Mouse (Mus musculus) lung, embryonic 14.5 days (tissue): ENCODE measurements around the gene Mdh1. TPM values are rescaled to one million over a fixed set of nuclear protein-coding genes. Genes with fewer than 3 reads are reported as not detected.
A peak's percentile ranks its signal among the peaks of the same experiment; 100 is the strongest.

Source experiments
- ATAC-seq: fragments of 200-750 bp; cut with Nextera tagmentation; 2 replicates; pipeline ENCODE4 v1.8.0; 2017; ENCODE audit warnings: mild to moderate bottlenecking, moderate TSS enrichment, moderate library complexity; ENCODE audit not compliant: insufficient read depth
- DNase-seq: peaks from one replicate; pipeline ENCODE4 v3.0.0-alpha.2; 2015
- H3K27ac ChIP-seq: fragments of 300-500 bp; sonication (generic); 2 replicates; pipeline ENCODE4 v1.5.1; 2014; ENCODE audit warnings: low read depth, mild to moderate bottlenecking, moderate library complexity
- H3K27me3 ChIP-seq: fragments of 300-500 bp; sonication (generic); 2 replicates; pipeline ENCODE4 v1.6.1; 2014; ENCODE audit warnings: low read length, control low read depth; ENCODE audit not compliant: insufficient read depth
- H3K36me3 ChIP-seq: fragments of 300-500 bp; sonication (generic); 2 replicates; pipeline ENCODE4 v1.6.1; 2014; ENCODE audit warnings: control low read depth; ENCODE audit not compliant: insufficient read depth
- H3K4me1 ChIP-seq: fragments of 300-500 bp; sonication (generic); 2 replicates; pipeline ENCODE4 v1.6.1; 2014; ENCODE audit warnings: antibody characterized with exemption, control low read depth; ENCODE audit not compliant: insufficient read depth
- H3K4me2 ChIP-seq: fragments of 300-500 bp; sonication (generic); 2 replicates; pipeline ENCODE4 v1.6.1; 2014; ENCODE audit warnings: mild to moderate bottlenecking
- H3K4me3 ChIP-seq: fragments of 300-500 bp; sonication (generic); 2 replicates; pipeline ENCODE4 v1.5.1; 2014; ENCODE audit warnings: low read depth, low read length
- H3K9ac ChIP-seq: fragments of 300-500 bp; sonication (generic); 2 replicates; pipeline ENCODE4 v1.6.1; 2014
- H3K9me3 ChIP-seq: fragments of 300-500 bp; sonication (generic); 2 replicates; pipeline ENCODE4 v1.6.1; 2016; ENCODE audit warnings: low read depth, low read length, control low read depth
- CTCF ChIP-seq: IDR thresholded peaks from 2 replicates; pipeline ENCODE4 v1.5.1; 2016; ENCODE audit warnings: antibody characterized with exemption, low read depth
- WGBS: fragments of 180-500 bp; shearing (Covaris S2); extraction: QIAGEN DNeasy Blood & Tissue Kit; methylation state at CpG from one replicate; pipeline ENCODE4 v1.1.7; 2014; 5-methylcytosine and 5-hydroxymethylcytosine counted together
- polyA plus RNA-seq: library from polyadenylated mRNA; unstranded; fragments of >200 nt; fragmentation: Nextera tagmentation; extraction: Ambion mirVana; gene quantifications from 2 replicates; pipeline ENCODE4 v1.2.1, GENCODE M21; 2014

The Mdh1 gene
- 330 and 378 TPM in 2 replicates for polyA plus RNA-seq

- Histone ChIP-seq H3K9me3 (no peaks in the 10 kb centered on the region), H3K27ac (peak within 1 kb of the TSS; percentile 76; the same call in 1 of the 2 replicates), H3K9ac (peak within 1 kb of the TSS; percentile 75), H3K4me1 (no peaks in the 10 kb centered on the region), H3K4me3 (peak within 1 kb of the TSS; percentile 84), H3K4me2 (peak within 1 kb of the TSS; percentile 70), H3K27me3 (no peaks in the 10 kb centered on the region), H3K36me3 (no peaks in the 10 kb centered on the region)
- ATAC-seq (peak; percentile 99), DNase-seq (peak; percentile 98)
- peak; percentile 57 for TF ChIP-seq CTCF
- under 1% methylated on average over 42 of the region's 42 CpGs for WGBS
Observed at GRCm38 (mm10) chr11:21571700-21572381, at the start of gene Mdh1, which contains the start of gene Wdpcp. TSS of gene Mdh1 (minus strand) at chr11:21572367. TSS of gene Wdpcp (plus strand) at chr11:21572235.

DNA sequence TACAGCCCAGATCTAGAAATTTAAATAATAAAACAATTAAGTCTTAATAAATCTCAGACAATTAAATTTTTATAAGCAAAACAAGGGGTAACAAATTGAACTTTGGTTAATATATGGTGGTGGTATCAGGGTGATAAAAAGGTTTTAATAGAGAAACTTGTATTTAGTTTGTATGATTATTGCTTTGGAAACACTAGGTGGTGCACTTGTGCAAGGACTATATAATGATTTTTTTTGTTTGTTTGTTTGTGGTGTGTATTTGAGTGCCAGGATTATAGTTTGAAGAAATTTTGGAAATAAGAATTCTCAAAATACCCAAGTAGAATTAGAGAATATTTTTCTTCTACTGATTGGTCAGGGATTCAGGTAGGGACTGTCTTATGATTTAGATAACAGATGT is 43.7 kb upstream of the Mdh1 start:
- ATAC-seq: no peak
- Histone ChIP-seq H3K9me3 (no peaks in the 10 kb centered on the region), H3K4me1 (no peaks in the 10 kb centered on the region), H3K4me2 (no peak overlapping the region), H3K9ac (no peak overlapping the region), H3K27me3 (no peaks in the 10 kb centered on the region), H3K27ac (no peak overlapping the region), H3K36me3 (no peaks in the 10 kb centered on the region), H3K4me3 (no peak overlapping the region)
- peak; percentile 10 for DNase-seq
- peak; percentile 7; the same call in 1 of the 2 replicates for TF ChIP-seq CTCF

- H3K4me1 ChIP-seq: no peaks in the 10 kb centered on the region
- H3K9me3 ChIP-seq: no peaks in the 10 kb centered on the region
- ATAC-seq: no peak
- no peak overlapping the region for H3K9ac ChIP-seq
- peak; percentile 36 for DNase-seq
- no peak for TF ChIP-seq CTCF
- no peak overlapping the region for H3K4me2 ChIP-seq
- H3K4me3 ChIP-seq: no peak overlapping the region
- no peaks in the 10 kb centered on the region for H3K27me3 ChIP-seq
- no peaks in the 10 kb centered on the region for H3K36me3 ChIP-seq
- no peak overlapping the region for H3K27ac ChIP-seq
- WGBS: 26% methylated on average over 5 of the region's 5 CpGs
Observed at GRCm38 (mm10) chr11:21602497-21602896, 30.3 kb upstream of the Mdh1 start.

- no peaks in the 10 kb centered on the region for H3K27me3 ChIP-seq
- 39% methylated on average over 1 of the region's 1 CpGs for WGBS
- ATAC-seq (no peak), DNase-seq (peak; percentile 16)
- no peak overlapping the region for H3K27ac ChIP-seq
- no peak overlapping the region for H3K9ac ChIP-seq
- no peak overlapping the region for H3K4me3 ChIP-seq
- no peak for TF ChIP-seq CTCF
- H3K36me3 ChIP-seq: no peaks in the 10 kb centered on the region
- H3K4me2 ChIP-seq: no peak overlapping the region
- no peaks in the 10 kb centered on the region for H3K9me3 ChIP-seq
- H3K4me1 ChIP-seq: no peaks in the 10 kb centered on the region
Observed at GRCm38 (mm10) chr11:21583286-21583685, 11.1 kb upstream of the Mdh1 start.

- Histone ChIP-seq H3K36me3 (no peaks in the 10 kb centered on the region), H3K9me3 (no peaks in the 10 kb centered on the region), H3K4me3 (no peak overlapping the region), H3K4me2 (no peak overlapping the region), H3K27ac (no peak overlapping the region), H3K9ac (no peak overlapping the region), H3K27me3 (no peaks in the 10 kb centered on the region), H3K4me1 (no peaks in the 10 kb centered on the region)
- DNase-seq (no peak), ATAC-seq (no peak)
- WGBS: 68% methylated on average over 7 of the region's 7 CpGs
- TF ChIP-seq CTCF: no peak
Observed at GRCm38 (mm10) chr11:21581472-21581871, 9.3 kb upstream of the Mdh1 start.

DNA sequence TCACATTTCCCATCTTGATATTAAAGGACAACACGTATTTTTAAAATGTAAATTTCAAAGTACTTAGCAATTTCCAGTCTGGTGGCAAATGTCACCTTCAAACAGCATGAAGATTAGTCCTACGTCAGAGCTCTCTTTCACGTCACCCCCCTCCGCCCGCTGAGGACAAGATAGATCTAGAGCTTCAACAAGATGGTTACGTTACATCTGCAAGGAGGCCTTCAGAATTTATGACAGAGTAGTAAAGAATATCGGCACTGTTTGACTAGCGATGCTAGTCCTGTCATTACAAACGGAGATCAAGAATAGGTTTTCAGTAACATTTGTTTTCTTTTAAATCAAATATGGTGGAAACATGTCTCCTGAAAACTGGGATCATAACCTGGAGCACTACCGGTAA is 1.2 kb downstream of the Mdh1 start:
- Histone ChIP-seq H3K36me3 (0 out of 2 replicates have a peak, but pooled peaks cover 4% of the 10 kb centered on the region), H3K4me3 (peak overlapping the region; percentile 84), H3K9me3 (no peaks in the 10 kb centered on the region), H3K27ac (peak overlapping the region; percentile 76; the same call in 1 of the 2 replicates), H3K4me2 (peak overlapping the region; percentile 70), H3K4me1 (no peaks in the 10 kb centered on the region), H3K9ac (peak overlapping the region; percentile 75), H3K27me3 (no peaks in the 10 kb centered on the region)
- 7% methylated on average over 10 of the region's 10 CpGs for WGBS
- no peak for ATAC-seq
- peak; percentile 28 for DNase-seq
- no peak for TF ChIP-seq CTCF

DNA sequence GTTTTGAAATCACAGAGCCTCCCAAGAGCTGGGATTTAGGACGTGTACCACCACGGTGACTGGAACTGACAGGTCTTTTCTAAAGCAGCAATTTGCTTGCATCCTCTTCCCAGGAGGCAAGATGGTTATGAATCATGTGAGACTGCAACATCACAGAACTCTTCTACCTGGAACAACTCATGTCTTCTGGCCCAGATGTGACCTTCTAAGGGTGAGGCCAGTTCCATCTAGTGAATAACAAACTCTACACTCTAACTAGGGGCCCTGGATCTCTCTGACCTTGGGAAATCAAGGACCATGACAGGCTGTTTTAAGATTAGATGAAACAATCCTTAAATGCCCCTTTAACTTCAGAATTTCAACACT is 2.1 kb downstream of the Mdh1 start:
- Histone ChIP-seq H3K36me3 (peaks cover 13% of the 10 kb centered on the region), H3K27me3 (no peaks in the 10 kb centered on the region), H3K4me3 (0 out of 2 replicates have a peak overlapping the region, but pooled peaks have one; percentile 84), H3K4me1 (no peaks in the 10 kb centered on the region), H3K4me2 (peak overlapping the region; percentile 70), H3K9me3 (no peaks in the 10 kb centered on the region), H3K9ac (0 out of 2 replicates have a peak overlapping the region, but pooled peaks have one; percentile 14), H3K27ac (peak overlapping the region; percentile 50; the same call in 1 of the 2 replicates)
- ATAC-seq (no peak), DNase-seq (no peak)
- 70% methylated on average over 2 of the region's 2 CpGs for WGBS
- no peak for TF ChIP-seq CTCF
